Mouse (Mus musculus) ovary, adult 18-20 months (tissue): ENCODE results near the gene Trim56.

Source experiments
- DNase-seq: peaks from one replicate; pipeline ENCODE4 v3.0.0; 2022; ENCODE audit warnings: low spot score, mixed read lengths

Gene Trim56

GRCm38 (mm10) chr5:137108111-137108510 lies 7.9 kb downstream of the Trim56 start:
- no peak for DNase-seq

- DNase-seq: no peak
These were observed 8.3 kb downstream of the Trim56 start for GRCm38 (mm10) chr5:137107670-137108069.

- no peak for DNase-seq
These were observed 9.0 kb downstream of the Trim56 start for GRCm38 (mm10) chr5:137107024-137107423.

- no peak for DNase-seq
These were observed 9.6 kb downstream of the Trim56 start for GRCm38 (mm10) chr5:137106434-137106833.

- no peak for DNase-seq
These were observed 12.0 kb downstream of the Trim56 start for GRCm38 (mm10) chr5:137103969-137104368.

GRCm38 (mm10) chr5:137102575-137103522 lies 13.2 kb downstream of the Trim56 start:
- DNase-seq: peak; percentile 26

GRCm38 (mm10) chr5:137102078-137102477 lies 13.9 kb downstream of the Trim56 start:
- no peak for DNase-seq

- DNase-seq: no peak
These were observed 15.3 kb downstream of the Trim56 start for GRCm38 (mm10) chr5:137100660-137101059.

- DNase-seq: no peak
These were observed 17.6 kb downstream of the Trim56 start for GRCm38 (mm10) chr5:137098418-137098817.

- no peak for DNase-seq
These were observed 20.0 kb downstream of the Trim56 start for GRCm38 (mm10) chr5:137096037-137096436.

GRCm38 (mm10) chr5:137095135-137095534 lies 20.9 kb downstream of the Trim56 start:
- no peak for DNase-seq

GRCm38 (mm10) chr5:137093720-137094119 lies 22.3 kb downstream of the Trim56 start:
- no peak for DNase-seq

GRCm38 (mm10) chr5:137091560-137091959 lies 24.4 kb downstream of the Trim56 start:
- DNase-seq: no peak

- DNase-seq: no peak
These were observed 25.1 kb downstream of the Trim56 start for GRCm38 (mm10) chr5:137090870-137091269.

GRCm38 (mm10) chr5:137087410-137087809 lies 28.6 kb downstream of the Trim56 start:
- no peak for DNase-seq

GRCm38 (mm10) chr5:137085731-137086130 lies 30.3 kb downstream of the Trim56 start:
- no peak for DNase-seq

GRCm38 (mm10) chr5:137085021-137085420 lies 31.0 kb downstream of the Trim56 start:
- no peak for DNase-seq

- DNase-seq: no peak
These were observed 33.0 kb downstream of the Trim56 start for GRCm38 (mm10) chr5:137083051-137083450.

- DNase-seq: no peak
These were observed 36.2 kb downstream of the Trim56 start for GRCm38 (mm10) chr5:137079849-137080248.

- DNase-seq: no peak
These were observed 37.4 kb downstream of the Trim56 start for GRCm38 (mm10) chr5:137078616-137079015.

GRCm38 (mm10) chr5:137078041-137078440 lies 38.0 kb downstream of the Trim56 start:
- DNase-seq: no peak

GRCm38 (mm10) chr5:137077187-137077586 lies 38.8 kb downstream of the Trim56 start:
- DNase-seq: no peak

GRCm38 (mm10) chr5:137076191-137076930 lies 39.6 kb downstream of the Trim56 start:
- peak; percentile 11 for DNase-seq
